Mouse (Mus musculus): Measurements from ENCODE around the gene Kctd6.

- TF ChIP-seq CTCF (IDR thresholded peaks at IDR 0.05; ENCODE audit: control insufficient read depth, insufficient read depth, low read length): no peak
- no peak for TF ChIP-seq POLR2A (IDR thresholded peaks at IDR 0.05; ENCODE audit: borderline replicate concordance, control insufficient read depth, low read depth, low read length)
Measured at GRCm38 (mm10) chr14:8208876-8209275, 5.1 kb upstream of the Kctd6 start.

All from bone marrow, adult 2 months (tissue).